Mouse (Mus musculus): ENCODE measurements around the gene Rgsl1.

Gene Rgsl1

GRCm38 (mm10) chr1:153739437-153740015, 104.4 kb downstream of the Rgsl1 start:
- no peak for DNase-seq

DNA sequence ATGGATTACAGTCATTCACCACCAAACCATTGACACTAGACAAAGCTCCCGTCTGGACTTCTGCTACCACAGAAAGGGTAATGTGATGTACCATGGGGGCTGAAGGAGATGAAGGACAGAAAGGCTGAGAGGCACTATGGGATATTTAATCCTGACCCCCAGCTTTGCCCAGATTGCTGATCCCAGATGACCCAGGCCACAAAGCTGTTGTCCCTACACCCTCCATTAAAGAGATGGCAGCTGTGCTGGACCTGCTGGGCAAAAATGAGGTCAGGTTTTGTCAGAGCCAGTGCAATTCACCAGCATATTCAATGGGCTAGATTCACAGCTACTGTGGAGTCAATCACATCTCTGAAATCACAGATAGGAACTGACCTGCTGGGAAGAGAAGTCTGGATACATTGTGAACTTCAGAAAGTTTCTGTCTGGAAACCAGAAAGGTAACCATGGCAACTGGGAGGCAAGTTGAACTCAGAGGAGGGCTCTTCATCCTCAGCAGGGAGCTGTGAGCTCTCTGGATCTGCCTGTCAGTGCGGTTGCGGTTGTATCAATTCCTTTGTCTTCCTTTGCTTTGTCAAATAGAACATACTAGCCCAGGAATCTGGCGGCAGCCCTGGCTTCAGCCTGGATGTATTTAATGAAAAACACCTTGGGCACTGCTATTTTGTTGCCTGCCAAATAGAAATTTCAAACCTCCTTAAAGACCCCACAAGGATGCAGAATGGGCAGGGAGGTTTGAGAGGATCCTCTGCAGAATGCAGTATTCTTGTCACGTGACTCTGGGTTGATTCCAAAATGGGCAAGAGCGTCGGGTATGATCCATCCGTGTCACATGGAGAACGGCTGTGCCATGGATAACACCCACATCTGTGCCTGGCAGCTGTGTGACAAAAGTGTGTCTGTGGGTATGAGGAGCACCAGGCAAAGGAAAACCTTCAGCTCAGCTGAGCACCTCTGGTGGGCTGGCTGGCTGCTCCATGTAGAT, 106.5 kb downstream of the Rgsl1 start:
- DNase-seq: peak; percentile 40

DNA sequence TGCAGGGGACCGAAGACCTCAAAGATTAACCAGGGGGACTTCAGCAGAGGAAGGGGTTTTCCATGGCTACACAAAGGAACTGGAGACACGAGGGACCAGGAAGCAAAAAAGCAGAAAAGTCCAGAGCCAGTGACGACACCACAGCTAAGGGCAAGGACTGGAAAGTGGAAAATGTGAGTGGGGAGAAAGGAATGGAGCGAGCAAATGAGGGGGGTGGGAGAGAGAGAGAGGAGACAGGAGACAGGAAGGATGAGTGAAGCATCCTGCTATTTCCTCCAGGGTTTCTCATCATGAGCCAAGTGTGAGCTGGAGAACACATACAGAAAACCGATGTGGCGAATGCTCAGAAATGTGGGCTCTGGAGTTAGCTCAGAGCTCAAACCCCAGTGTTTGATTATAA, 107.8 kb downstream of the Rgsl1 start:
- DNase-seq: no peak

DNA sequence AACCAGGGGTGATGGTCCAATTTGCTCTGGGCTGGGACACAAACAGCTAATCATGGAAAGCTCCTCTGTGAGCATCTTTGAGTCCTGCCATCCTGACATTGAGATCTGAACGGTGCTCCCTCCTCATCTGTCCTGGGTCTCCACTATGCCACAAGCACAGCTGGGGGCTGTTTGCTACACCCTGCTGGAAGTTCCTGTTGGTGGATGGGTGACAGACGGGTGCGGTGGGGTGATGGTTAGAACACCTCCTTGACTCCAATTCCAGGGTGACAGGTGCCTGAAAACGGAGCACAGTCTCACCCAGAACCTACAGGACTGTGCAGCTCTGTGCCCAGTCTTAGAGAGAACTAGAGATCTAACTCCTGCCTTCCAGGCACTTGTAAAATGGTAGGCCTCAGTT, 109.1 kb downstream of the Rgsl1 start:
- DNase-seq: no peak

DNA sequence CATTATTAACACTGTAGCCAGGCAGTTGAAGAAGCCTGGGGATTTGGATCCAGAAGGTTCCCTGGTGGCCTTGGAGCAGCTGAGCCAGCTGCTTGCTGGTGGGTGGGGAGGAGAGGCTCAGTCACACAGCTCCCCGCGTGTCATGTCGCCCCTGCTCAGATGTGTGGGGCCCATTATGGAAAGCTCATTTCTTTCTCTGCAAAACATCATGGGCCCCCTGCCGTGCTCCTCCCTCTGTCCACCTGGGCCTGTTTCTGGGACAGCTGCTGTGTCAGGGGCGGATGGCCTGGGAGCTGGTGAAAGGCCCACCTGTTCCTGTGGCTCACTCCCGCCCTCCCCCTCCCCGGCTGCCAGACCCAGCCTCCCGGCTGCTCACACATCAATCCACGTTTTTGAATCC, 110.8 kb downstream of the Rgsl1 start:
- DNase-seq: no peak

DNA sequence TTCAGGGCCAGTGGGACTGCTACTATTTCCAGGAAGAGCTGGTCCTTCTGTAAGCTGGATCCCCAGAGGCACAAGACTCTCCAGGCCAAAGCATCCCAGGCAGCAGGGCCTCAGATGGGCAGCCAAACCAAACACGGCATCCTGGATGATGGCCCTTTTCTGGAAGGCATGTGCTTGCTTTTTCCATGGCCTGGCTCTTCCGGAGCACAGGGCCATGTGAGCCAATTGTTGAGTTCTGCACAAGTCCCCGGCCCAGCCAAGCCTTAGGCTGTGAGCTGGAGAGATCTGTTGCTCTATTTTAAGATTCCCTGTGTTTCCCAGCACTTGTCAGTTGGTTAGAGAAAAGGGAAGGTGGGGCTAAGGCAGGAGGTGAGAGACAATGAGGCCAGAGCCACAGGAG, 113.3 kb downstream of the Rgsl1 start:
- DNase-seq: no peak

GRCm38 (mm10) chr1:153729806-153730205, 114.1 kb downstream of the Rgsl1 start:
- no peak for DNase-seq
